Mouse (Mus musculus): Measurements from ENCODE around the gene AU021092. TPM values are rescaled to one million over a fixed set of nuclear protein-coding genes. Genes with fewer than 3 reads are reported as not detected.
"Not testable (repeated sequence)": the region's sequence is repeated elsewhere in the genome, so short reads cannot be mapped to it uniquely, and the experiment has no call there.

The AU021092 gene
- polyA plus RNA-seq, 1 experiment from 2014 or later: 1.3 TPM

- Histone ChIP-seq H3K36me3 (replicated peaks) (peaks cover 14% of the 10 kb centered on the region; the same call in 1 of the 2 replicates), H3K9me3 (no peaks in the 10 kb centered on the region), H3K4me3 (peak within 1 kb of the TSS; percentile 96), H3K27me3 (replicated peaks; ENCODE audit: low read depth, poor library complexity, severe bottlenecking) (no peaks in the 10 kb centered on the region), H3K27ac (replicated peaks) (peak within 1 kb of the TSS; percentile 72), H3K4me1 (peaks cover 9% of the 10 kb centered on the region)
- 2% methylated on average over 47 of the region's 47 CpGs for WGBS
- peak; percentile 96 for DNase-seq (ENCODE audit: low spot score)
These were observed 11.6 kb upstream of the AU021092 start, which contains the start of gene Alg1 for GRCm38 (mm10) chr16:5233418-5234313. TSS of gene Alg1 (plus strand) at chr16:5233621.

- WGBS: 70% methylated on average over 4 of the region's 4 CpGs
- no peaks in the 10 kb centered on the region for H3K27me3 ChIP-seq (replicated peaks; ENCODE audit: low read depth, poor library complexity, severe bottlenecking)
- no peak for DNase-seq (ENCODE audit: low spot score)
- peaks cover 7% of the 10 kb centered on the region; the same call in 1 of the 2 replicates for H3K36me3 ChIP-seq (replicated peaks)
- H3K4me1 ChIP-seq: peaks cover 9% of the 10 kb centered on the region
- H3K27ac ChIP-seq (replicated peaks): peak overlapping the region; percentile 72; the same call in 1 of the 2 replicates
- H3K4me3 ChIP-seq: peak overlapping the region; percentile 96
- H3K9me3 ChIP-seq: no peaks in the 10 kb centered on the region
These were observed 10.9 kb upstream of the AU021092 start for GRCm38 (mm10) chr16:5232982-5233381.

- not testable (repeated sequence) for H3K4me1 ChIP-seq; H3K27ac ChIP-seq (replicated peaks); H3K9me3 ChIP-seq; H3K4me3 ChIP-seq; H3K36me3 ChIP-seq (replicated peaks); DNase-seq (ENCODE audit: low spot score); H3K27me3 ChIP-seq (replicated peaks; ENCODE audit: low read depth, poor library complexity, severe bottlenecking)
- WGBS: 80% methylated on average over 3 of the region's 3 CpGs
These were observed 6.0 kb upstream of the AU021092 start for GRCm38 (mm10) chr16:5228103-5228502.

GRCm38 (mm10) chr16:5227501-5227900 lies 5.4 kb upstream of the AU021092 start:
- WGBS: 84% methylated on average over 19 of the region's 19 CpGs
- H3K27ac ChIP-seq (replicated peaks); H3K4me1 ChIP-seq; H3K36me3 ChIP-seq (replicated peaks); H3K4me3 ChIP-seq; DNase-seq (ENCODE audit: low spot score); H3K9me3 ChIP-seq; H3K27me3 ChIP-seq (replicated peaks; ENCODE audit: low read depth, poor library complexity, severe bottlenecking): not testable (repeated sequence)

- not testable (repeated sequence) for H3K4me1 ChIP-seq; H3K27me3 ChIP-seq (replicated peaks; ENCODE audit: low read depth, poor library complexity, severe bottlenecking); H3K4me3 ChIP-seq; H3K9me3 ChIP-seq; DNase-seq (ENCODE audit: low spot score); H3K36me3 ChIP-seq (replicated peaks); H3K27ac ChIP-seq (replicated peaks)
- WGBS: 12% methylated on average over 1 of the region's 1 CpGs
These were observed 4.4 kb upstream of the AU021092 start for GRCm38 (mm10) chr16:5226534-5226933.

GRCm38 (mm10) chr16:5221403-5221802 lies 696 bp downstream of the AU021092 start:
- no peaks in the 10 kb centered on the region for H3K27me3 ChIP-seq (replicated peaks; ENCODE audit: low read depth, poor library complexity, severe bottlenecking)
- H3K4me1 ChIP-seq: no peaks in the 10 kb centered on the region
- WGBS: 79% methylated on average over 4 of the region's 4 CpGs
- no peak overlapping the region for H3K4me3 ChIP-seq
- H3K27ac ChIP-seq (replicated peaks): no peak overlapping the region
- H3K9me3 ChIP-seq: no peaks in the 10 kb centered on the region
- H3K36me3 ChIP-seq (replicated peaks): no peaks in the 10 kb centered on the region
- no peak for DNase-seq (ENCODE audit: low spot score)

GRCm38 (mm10) chr16:5217341-5218133 lies 4.6 kb downstream of the AU021092 start:
- Histone ChIP-seq H3K9me3 (no peaks in the 10 kb centered on the region), H3K36me3 (replicated peaks) (no peaks in the 10 kb centered on the region), H3K4me1 (no peaks in the 10 kb centered on the region), H3K4me3 (no peak overlapping the region), H3K27ac (replicated peaks) (no peak overlapping the region), H3K27me3 (replicated peaks; ENCODE audit: low read depth, poor library complexity, severe bottlenecking) (no peaks in the 10 kb centered on the region)
- no peak for DNase-seq (ENCODE audit: low spot score)
- 68% methylated on average over 5 of the region's 5 CpGs for WGBS

GRCm38 (mm10) chr16:5216686-5217085 lies 5.4 kb downstream of the AU021092 start:
- Histone ChIP-seq H3K9me3 (no peaks in the 10 kb centered on the region), H3K4me3 (no peak overlapping the region), H3K27me3 (replicated peaks; ENCODE audit: low read depth, poor library complexity, severe bottlenecking) (no peaks in the 10 kb centered on the region), H3K36me3 (replicated peaks) (no peaks in the 10 kb centered on the region), H3K4me1 (no peaks in the 10 kb centered on the region), H3K27ac (replicated peaks) (no peak overlapping the region)
- 72% methylated on average over 6 of the region's 6 CpGs for WGBS
- DNase-seq (ENCODE audit: low spot score): no peak

GRCm38 (mm10) chr16:5214126-5214525 lies 8.0 kb downstream of the AU021092 start:
- no peaks in the 10 kb centered on the region for H3K4me1 ChIP-seq
- DNase-seq (ENCODE audit: low spot score): no peak
- H3K4me3 ChIP-seq: no peak overlapping the region
- H3K36me3 ChIP-seq (replicated peaks): no peaks in the 10 kb centered on the region
- H3K27ac ChIP-seq (replicated peaks): no peak overlapping the region
- no peaks in the 10 kb centered on the region for H3K9me3 ChIP-seq
- H3K27me3 ChIP-seq (replicated peaks; ENCODE audit: low read depth, poor library complexity, severe bottlenecking): no peaks in the 10 kb centered on the region
- 94% methylated on average over 2 of the region's 2 CpGs for WGBS

GRCm38 (mm10) chr16:5212150-5212549 lies 9.9 kb downstream of the AU021092 start:
- 85% methylated on average over 3 of the region's 3 CpGs for WGBS
- Histone ChIP-seq H3K27me3 (replicated peaks; ENCODE audit: low read depth, poor library complexity, severe bottlenecking) (no peaks in the 10 kb centered on the region), H3K4me1 (no peaks in the 10 kb centered on the region)

GRCm38 (mm10) chr16:5210365-5210764 lies 11.7 kb downstream of the AU021092 start:
- Histone ChIP-seq H3K4me1 (no peaks in the 10 kb centered on the region), H3K36me3 (replicated peaks) (no peaks in the 10 kb centered on the region), H3K27ac (replicated peaks) (no peak overlapping the region), H3K4me3 (no peak overlapping the region), H3K27me3 (replicated peaks; ENCODE audit: low read depth, poor library complexity, severe bottlenecking) (0 out of 2 replicates have a peak, but pooled peaks cover under 1% of the 10 kb centered on the region), H3K9me3 (no peaks in the 10 kb centered on the region)
- WGBS: 74% methylated on average over 2 of the region's 2 CpGs
- no peak for DNase-seq (ENCODE audit: low spot score)

More at GRCm38 (mm10) chr16:5212150-5212549, 9.9 kb downstream of the AU021092 start:
- no peaks in the 10 kb centered on the region for H3K36me3 ChIP-seq (replicated peaks)
- no peak for DNase-seq (ENCODE audit: low spot score)
- H3K9me3 ChIP-seq: no peaks in the 10 kb centered on the region
- no peak overlapping the region for H3K4me3 ChIP-seq
- H3K27ac ChIP-seq (replicated peaks): no peak overlapping the region

GRCm38 (mm10) chr16:5206051-5206450 lies 16.0 kb downstream of the AU021092 start:
- H3K27ac ChIP-seq (replicated peaks): no peak overlapping the region
- no peak for DNase-seq (ENCODE audit: low spot score)
- no peaks in the 10 kb centered on the region for H3K36me3 ChIP-seq (replicated peaks)
- 77% methylated on average over 5 of the region's 5 CpGs for WGBS
- H3K9me3 ChIP-seq: no peaks in the 10 kb centered on the region
- no peak overlapping the region for H3K4me3 ChIP-seq
- peaks cover 7% of the 10 kb centered on the region; the same call in 1 of the 2 replicates for H3K27me3 ChIP-seq (replicated peaks; ENCODE audit: low read depth, poor library complexity, severe bottlenecking)
- H3K4me1 ChIP-seq: peaks cover 15% of the 10 kb centered on the region

Measured in embryonic facial prominence, embryonic 10.5 days (tissue).